Mouse (Mus musculus) c-Kit-positive CD71-positive TER-119-negative erythroid progenitor cells, embryonic 14.5 days (primary cell): ENCODE measurements at regions not wholly inside any gene's neighbourhood (a gene's known extent, or its start where the extent isn't known, plus 50 kb on each side); places are given as distances from the start of the nearest gene placed in this dataset.

ENCODE experiments used
- DNase-seq: peaks from one replicate; pipeline ENCODE4 v3.0.0-alpha.2; 2013; ENCODE audit warnings: low read depth

GRCm38 (mm10) chr6:147970162-147970608, 76.9 kb upstream of the Far2 start:
- no peak for DNase-seq

DNA sequence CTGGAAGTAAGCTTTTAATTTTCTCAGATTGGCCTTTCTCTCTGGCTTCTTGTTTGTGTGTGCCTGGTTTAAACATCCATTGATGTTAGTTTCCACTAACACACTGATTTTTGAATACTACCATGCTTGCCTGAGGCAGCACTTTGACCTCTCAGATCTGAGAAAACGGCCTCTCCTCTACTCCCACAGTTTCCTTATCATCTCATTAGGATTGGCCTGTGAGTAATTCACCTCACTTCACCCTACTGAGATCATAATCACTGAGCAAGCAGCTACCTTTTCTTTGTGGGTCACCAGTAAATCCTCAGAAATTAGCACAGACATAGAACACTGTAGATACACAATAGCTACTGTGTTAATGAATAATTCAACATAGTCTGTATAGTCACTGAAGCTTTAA, 74.5 kb upstream of the Far2 start:
- DNase-seq: no peak

GRCm38 (mm10) chr6:147973059-147973458, 74.0 kb upstream of the Far2 start:
- DNase-seq: no peak

DNA sequence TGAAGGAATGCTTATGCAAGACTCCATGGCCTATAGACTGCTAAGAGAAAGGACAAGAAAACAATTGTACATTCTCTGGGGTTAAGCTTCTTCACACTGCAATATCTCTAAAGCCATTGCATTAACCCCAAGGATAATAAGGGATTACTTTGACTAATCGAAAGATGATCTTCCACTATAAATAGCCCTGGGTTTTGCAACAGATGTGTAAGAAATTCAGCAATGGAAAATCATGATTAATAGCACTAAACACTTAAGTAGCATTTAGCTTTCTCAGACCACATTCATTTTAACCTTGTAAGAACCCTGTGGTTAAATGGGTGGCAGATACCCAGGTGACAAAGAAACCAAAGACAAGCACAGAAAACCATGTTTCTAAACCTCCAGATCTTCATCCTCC, 71.1 kb upstream of the Far2 start:
- DNase-seq: no peak

DNA sequence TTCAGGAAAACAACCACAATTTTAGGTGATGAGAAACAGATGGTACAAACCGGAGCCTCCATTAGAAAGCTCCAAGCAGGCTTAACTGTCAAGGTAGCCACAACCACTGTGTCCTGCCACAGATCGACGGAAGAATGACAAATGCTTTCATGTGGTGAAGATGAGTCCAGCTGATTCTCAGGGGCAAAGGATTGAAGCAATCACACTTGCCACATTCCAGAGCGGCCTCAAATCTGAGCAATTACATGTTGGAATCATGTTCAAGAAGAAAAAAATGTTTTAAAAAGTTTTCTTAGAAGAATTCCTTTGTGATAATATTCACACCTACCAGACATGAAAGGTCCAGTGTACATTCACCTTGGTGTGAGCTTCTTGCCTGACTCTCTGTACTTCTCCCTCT, 57.7 kb upstream of the Far2 start:
- DNase-seq: no peak
